Mouse (Mus musculus): ENCODE results near the gene Alb. TPM values are rescaled to one million over a fixed set of nuclear protein-coding genes. Genes with fewer than 3 reads are reported as not detected.

The Alb gene
- not detected for polyA plus RNA-seq (2017; shearing (Covaris generic))

GRCm38 (mm10) chr5:90460619-90461018 is at the start of gene Alb:
TSS of gene Alb (plus strand) at chr5:90460897.

GRCm38 (mm10) chr5:90490518-90490917 is 29.8 kb downstream of the Alb start, which contains the start of gene Afp:
TSS of gene Afp (plus strand) at chr5:90490737.

GRCm38 (mm10) chr5:90518356-90519100 is 57.8 kb downstream of the Alb start, which contains the start of gene Afm:
TSS of gene Afm (plus strand) at chr5:90518932.

Other genes starting within 250 kb of the Alb start
- 13.2 TPM for gene Cox18, start 236.9 kb upstream of the Alb start, polyA plus RNA-seq (2017; shearing (Covaris generic))
- gene Ankrd17, start 94.3 kb upstream of the Alb start, polyA plus RNA-seq (2017; shearing (Covaris generic)): 27.3 TPM
- 0.93 TPM for gene Gm9958, start 93.7 kb upstream of the Alb start, polyA plus RNA-seq (2017; shearing (Covaris generic))
- gene Afp, start 29.8 kb downstream of the Alb start, polyA plus RNA-seq (2017; shearing (Covaris generic)): 12.0 TPM
- 0.87 TPM for gene Afm, start 58.0 kb downstream of the Alb start, polyA plus RNA-seq (2017; shearing (Covaris generic))
- not detected for gene 5830473C10Rik, start 100.2 kb downstream of the Alb start, polyA plus RNA-seq (2017; shearing (Covaris generic))
- 1.7 TPM for gene Rassf6, start 179.8 kb downstream of the Alb start, polyA plus RNA-seq (2017; shearing (Covaris generic))

Data from CD4-positive, CD25-positive, alpha-beta regulatory T cell, adult 9 weeks (primary cell).